Mouse (Mus musculus): ENCODE measurements around the gene Rcbtb2. TPM values are rescaled to one million over a fixed set of nuclear protein-coding genes. Genes with fewer than 3 reads are reported as not detected.
A peak's percentile ranks its signal among the peaks of the same experiment; 100 is the strongest.

Rcbtb2 gene
- total RNA-seq, 2 experiments from 2014 or later = 19.1 to 20.6 TPM

DNA sequence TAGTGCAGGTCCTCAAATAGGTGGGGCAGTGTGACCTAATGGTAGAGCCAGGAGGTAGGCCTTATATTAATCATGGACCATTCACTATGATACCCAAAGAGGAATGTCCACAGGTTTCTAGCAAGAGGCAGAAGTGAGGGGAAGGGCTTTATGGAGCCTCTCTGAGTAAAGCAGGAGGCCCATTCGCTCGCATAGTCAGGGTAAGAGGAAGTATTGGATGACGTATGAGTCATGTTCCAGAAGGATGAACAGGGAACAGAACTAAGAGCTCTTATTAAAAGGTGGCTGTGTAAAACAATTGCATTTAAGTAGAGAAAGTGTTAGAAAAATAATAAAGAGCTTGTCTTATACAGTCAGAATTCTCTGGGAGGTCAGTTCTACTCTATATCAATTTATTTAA lies 57.8 kb downstream of the Rcbtb2 start:
- Histone ChIP-seq H3K27ac (no peak overlapping the region), H3K4me3 (no peak overlapping the region)
- intact Hi-C loops (cut with DNase I) = no loop called here
- no peak for TF ChIP-seq CTCF (IDR thresholded peaks at IDR 0.05)
- no peak for DNase-seq (ENCODE audit: extremely low spot score in 1 of 2, low spot score in 2 of 2)

DNA sequence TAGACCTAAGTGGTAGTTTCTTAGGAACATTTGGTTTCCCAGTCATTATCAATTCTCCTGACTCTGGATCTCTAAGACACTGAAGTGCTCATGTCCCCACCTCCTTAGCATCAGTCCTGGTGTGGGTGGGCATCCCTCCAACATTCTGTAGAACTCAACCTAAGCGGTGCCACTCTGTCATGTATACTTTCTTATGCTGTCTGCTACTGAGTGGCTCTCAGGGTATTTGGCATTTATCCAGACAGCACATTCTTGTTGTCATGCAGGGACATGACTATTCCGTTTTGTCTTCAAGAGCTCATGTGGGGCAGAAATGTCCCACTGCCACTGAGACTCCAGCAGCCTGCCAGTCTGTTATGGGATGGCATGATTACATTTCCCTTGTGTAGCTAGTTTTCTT lies 58.3 kb downstream of the Rcbtb2 start:
- Histone ChIP-seq H3K4me3 (no peak overlapping the region), H3K27ac (no peak overlapping the region)
- intact Hi-C loops (cut with DNase I) = no loop called here
- DNase-seq (ENCODE audit: extremely low spot score in 1 of 2, low spot score in 2 of 2) = no peak
- TF ChIP-seq CTCF (IDR thresholded peaks at IDR 0.05) = no peak

DNA sequence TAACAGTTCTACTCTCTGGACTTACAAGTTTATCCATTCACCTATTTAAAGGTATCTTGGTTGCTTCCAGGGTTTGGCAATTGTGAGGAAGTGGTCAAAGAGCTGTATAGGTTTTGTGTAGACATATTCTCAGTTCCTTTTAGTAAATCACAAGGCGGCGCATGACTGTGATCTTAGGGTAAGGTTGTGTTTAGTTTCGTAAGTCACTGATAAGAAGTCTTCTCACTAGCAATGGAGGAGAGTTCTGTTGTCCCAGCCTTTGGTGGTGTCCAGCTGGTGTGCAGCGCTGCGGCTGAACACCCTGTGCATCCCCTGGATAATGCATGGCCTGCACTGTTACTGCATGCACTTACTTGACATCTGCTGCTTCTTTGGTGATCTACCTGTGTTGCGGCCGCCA lies 64.0 kb downstream of the Rcbtb2 start:
- no peak for DNase-seq (ENCODE audit: extremely low spot score in 1 of 2, low spot score in 2 of 2)
- Histone ChIP-seq H3K27ac (no peak overlapping the region), H3K4me3 (no peak overlapping the region)
- no peak for TF ChIP-seq CTCF (IDR thresholded peaks at IDR 0.05)
- intact Hi-C loops (cut with DNase I) = no loop called here

DNA sequence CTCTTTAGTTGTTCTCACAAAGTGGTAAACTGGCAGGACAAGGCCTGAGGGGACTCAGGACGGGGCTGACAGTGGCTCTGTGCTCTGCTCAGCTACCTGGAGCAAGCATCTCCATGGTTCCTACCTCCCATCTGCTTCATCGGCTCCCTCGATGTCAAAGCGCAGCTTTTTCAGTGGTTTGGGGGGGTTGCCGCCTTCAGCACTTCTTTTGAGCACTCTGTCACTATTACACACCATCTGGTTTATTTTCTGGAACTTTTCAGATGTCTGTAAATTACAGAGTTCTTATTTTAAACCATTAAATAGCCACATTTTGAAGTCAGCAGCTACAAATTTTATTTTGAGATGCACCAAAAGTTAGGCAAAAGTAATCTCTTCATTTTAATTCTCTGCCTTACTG lies 76.2 kb downstream of the Rcbtb2 start:
- no peak for TF ChIP-seq CTCF (IDR thresholded peaks at IDR 0.05)
- peak overlapping the region; percentile 55; the same call in 1 of the 2 replicates for H3K27ac ChIP-seq
- no peak overlapping the region for H3K4me3 ChIP-seq
- intact Hi-C loops (cut with DNase I) = no loop called here
- no peak for DNase-seq (ENCODE audit: extremely low spot score in 1 of 2, low spot score in 2 of 2)

DNA sequence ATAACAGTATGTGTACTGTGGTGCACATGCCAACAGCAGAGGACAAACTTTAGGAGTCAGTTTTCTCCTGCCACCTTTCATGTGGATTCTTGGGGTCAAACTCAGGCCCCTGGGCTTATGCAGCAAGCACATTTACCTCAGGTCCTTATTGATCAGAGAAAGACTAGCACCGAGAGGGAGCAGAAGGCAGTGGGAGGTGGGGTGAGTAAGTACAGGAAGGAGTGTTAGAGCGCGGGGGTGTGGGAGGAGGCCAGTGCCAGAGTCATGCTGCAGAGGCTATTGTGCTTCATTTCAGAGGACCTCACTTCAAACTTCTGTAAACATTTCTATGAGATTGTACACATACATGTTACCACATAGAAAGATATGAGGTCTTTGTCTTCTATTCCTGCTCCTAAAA lies 78.6 kb downstream of the Rcbtb2 start:
- Histone ChIP-seq H3K27ac (no peak overlapping the region), H3K4me3 (no peak overlapping the region)
- no peak for TF ChIP-seq CTCF (IDR thresholded peaks at IDR 0.05)
- intact Hi-C loops (cut with DNase I) = no loop called here
- DNase-seq (ENCODE audit: extremely low spot score in 1 of 2, low spot score in 2 of 2) = no peak

DNA sequence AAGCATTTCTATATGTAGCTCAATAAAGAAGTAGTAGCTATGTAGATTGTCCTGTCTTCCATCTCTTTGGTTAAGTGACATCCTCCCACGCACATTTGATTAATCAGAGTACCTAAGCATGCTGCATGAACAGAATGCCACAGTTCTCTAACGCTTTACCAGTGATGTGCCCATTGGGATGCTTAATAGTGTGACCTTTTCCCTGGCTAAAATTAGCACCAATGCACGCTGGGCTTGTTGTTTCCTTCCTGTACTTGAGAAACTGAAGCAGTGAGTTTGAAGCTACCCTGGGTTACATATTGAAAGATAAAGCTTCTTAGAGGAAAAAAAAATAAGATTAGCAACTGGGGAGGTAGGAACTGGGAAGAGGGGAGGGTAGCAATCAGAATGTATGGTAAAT lies 81.2 kb downstream of the Rcbtb2 start:
- H3K27ac ChIP-seq = no peak overlapping the region
- no peak overlapping the region for H3K4me3 ChIP-seq
- DNase-seq (ENCODE audit: extremely low spot score in 1 of 2, low spot score in 2 of 2) = no peak
- intact Hi-C loops (cut with DNase I) = no loop called here
- no peak for TF ChIP-seq CTCF (IDR thresholded peaks at IDR 0.05)

DNA sequence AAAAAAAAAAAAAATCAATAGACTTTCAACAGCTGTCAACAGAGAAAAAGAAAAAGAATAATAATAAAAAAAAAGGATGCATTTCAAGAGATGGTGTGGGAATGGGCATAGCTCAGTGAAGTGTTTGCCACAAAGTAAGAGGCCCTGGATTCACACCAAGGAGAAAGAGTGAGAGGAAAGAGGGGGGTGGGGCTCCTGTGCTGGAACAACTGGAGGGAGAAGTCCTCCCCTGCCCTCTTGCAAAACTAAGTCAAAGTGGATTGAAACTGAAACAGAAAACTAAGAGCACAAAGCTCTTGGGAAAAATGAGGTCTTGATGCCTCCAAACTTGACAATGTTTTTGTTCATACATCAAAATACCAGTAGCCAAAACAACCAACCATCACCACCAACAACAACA lies 86.4 kb downstream of the Rcbtb2 start:
- no peak for TF ChIP-seq CTCF (IDR thresholded peaks at IDR 0.05)
- DNase-seq (ENCODE audit: extremely low spot score in 1 of 2, low spot score in 2 of 2) = no peak
- no peak overlapping the region for H3K27ac ChIP-seq
- no peak overlapping the region for H3K4me3 ChIP-seq
- intact Hi-C loops (cut with DNase I) = no loop called here

DNA sequence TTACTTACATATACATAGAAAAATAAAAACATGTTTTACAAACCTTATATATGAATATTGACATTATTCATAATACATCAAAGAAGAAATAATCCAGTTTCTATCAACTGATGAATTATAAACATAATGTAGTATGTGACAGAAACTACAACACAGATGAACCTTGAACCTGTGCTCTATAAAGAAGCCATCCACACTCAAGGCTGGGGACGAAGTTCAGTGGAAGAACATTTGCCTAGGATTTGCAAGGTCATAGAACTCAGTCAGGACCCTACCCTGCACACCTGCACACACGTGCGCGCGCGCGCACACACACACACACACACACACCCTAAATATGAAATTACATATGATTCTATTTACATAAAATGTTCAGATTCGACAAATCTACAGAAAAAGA lies 87.4 kb downstream of the Rcbtb2 start:
- DNase-seq (ENCODE audit: extremely low spot score in 1 of 2, low spot score in 2 of 2) = no peak
- no peak for TF ChIP-seq CTCF (IDR thresholded peaks at IDR 0.05)
- H3K27ac ChIP-seq = no peak overlapping the region
- H3K4me3 ChIP-seq = no peak overlapping the region
- intact Hi-C loops (cut with DNase I) = no loop called here

DNA sequence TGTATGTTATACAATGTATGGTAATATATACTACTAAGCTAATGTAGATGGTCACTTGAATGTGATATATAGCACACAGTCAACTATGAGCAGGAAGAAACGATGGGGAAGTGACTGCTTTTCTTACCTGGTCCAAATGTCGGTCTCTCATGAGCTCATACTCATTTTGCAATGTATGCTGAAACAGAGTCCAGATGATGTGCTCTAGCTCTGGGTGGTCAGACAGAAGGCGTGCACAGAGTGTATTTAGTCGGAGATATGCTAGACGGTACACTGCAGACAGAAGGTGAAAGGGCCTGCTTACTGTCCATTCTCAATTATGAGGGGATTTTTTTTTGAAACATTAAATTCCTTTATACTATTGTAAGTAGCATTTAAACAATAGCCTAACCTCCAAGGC lies 88.6 kb downstream of the Rcbtb2 start:
- Histone ChIP-seq H3K27ac (no peak overlapping the region), H3K4me3 (no peak overlapping the region)
- no peak for TF ChIP-seq CTCF (IDR thresholded peaks at IDR 0.05)
- intact Hi-C loops (cut with DNase I) = no loop called here
- DNase-seq (ENCODE audit: extremely low spot score in 1 of 2, low spot score in 2 of 2) = no peak

DNA sequence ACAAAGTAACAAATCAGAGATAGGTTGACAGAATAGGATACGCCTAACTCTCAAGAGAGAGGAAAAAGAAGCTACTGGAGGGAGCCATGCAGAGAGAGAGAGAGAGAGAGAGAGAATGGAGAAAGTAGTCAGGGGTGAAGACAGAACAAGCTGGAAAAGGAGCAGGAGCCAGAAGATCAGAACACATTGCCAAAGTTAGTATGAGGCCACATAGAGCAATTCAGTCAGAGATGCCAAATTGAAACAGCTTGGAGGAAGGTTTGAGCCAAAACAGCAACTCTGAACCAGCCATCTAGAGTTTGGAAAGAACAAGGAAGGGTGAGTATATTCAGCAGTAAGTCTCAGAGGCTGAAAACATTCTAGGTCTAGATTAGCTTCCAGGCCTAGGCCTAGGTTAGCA lies 94.2 kb downstream of the Rcbtb2 start:
- no peak for TF ChIP-seq CTCF (IDR thresholded peaks at IDR 0.05)
- intact Hi-C loops (cut with DNase I) = no loop called here
- Histone ChIP-seq H3K27ac (no peak overlapping the region), H3K4me3 (no peak overlapping the region)
- no peak for DNase-seq (ENCODE audit: extremely low spot score in 1 of 2, low spot score in 2 of 2)

DNA sequence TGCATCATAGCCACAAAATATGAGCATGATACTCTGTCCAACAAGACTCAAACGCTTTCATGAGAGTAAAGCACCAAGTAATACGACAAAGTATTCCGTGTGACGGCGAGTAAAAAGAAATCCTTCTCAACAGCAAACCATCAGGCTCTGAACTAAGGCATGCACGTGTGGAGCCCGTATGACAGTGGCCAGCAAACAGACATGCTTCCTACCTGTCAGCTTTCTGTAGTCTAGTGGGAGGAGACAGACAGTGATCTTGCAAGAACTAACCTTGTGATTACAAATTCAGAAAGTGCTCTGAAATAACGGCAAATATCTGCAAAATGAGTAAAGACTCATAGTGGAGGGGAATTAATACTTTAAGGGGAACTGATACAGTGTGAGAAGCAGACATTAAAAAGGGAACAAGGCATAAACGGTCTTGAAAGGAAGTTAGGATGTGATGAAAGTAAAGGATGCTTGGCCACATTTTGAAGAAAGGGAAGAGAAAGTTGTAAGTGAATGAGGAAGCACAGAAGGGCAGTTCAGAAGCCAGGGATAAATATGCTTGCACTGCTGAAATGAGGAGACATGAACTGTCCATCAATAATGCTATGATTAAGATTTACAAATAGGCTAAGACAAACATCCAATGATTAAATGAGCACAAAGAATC lies 99.6 kb downstream of the Rcbtb2 start:
- H3K4me3 ChIP-seq = no peak overlapping the region
- no peak for DNase-seq (ENCODE audit: extremely low spot score in 1 of 2, low spot score in 2 of 2)
- TF ChIP-seq CTCF (IDR thresholded peaks at IDR 0.05) = no peak
- intact Hi-C loops (cut with DNase I) = no loop called here
- no peak overlapping the region for H3K27ac ChIP-seq

DNA sequence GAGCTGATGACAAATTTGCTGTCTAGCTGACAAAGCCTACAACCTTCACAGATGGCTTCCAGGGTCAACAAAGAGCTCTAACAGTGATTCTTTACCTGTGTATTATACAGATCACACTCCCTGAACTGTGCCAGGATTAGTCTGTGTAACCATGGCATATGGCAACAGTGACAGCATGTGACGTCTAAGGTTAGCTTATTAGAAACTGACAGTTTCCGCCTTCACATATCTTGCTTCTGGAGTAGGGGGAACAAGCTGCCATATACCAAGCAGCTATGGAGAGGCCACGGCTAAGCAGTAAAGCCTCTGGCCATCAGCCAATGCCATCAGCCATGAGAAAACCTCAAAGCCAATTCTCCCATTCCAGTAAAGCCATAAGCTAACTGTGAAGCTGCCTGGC lies 103.5 kb downstream of the Rcbtb2 start:
- no peak for TF ChIP-seq CTCF (IDR thresholded peaks at IDR 0.05)
- no peak overlapping the region for H3K4me3 ChIP-seq
- intact Hi-C loops (cut with DNase I) = no loop called here
- DNase-seq (ENCODE audit: extremely low spot score in 1 of 2, low spot score in 2 of 2) = no peak
- no peak overlapping the region for H3K27ac ChIP-seq

DNA sequence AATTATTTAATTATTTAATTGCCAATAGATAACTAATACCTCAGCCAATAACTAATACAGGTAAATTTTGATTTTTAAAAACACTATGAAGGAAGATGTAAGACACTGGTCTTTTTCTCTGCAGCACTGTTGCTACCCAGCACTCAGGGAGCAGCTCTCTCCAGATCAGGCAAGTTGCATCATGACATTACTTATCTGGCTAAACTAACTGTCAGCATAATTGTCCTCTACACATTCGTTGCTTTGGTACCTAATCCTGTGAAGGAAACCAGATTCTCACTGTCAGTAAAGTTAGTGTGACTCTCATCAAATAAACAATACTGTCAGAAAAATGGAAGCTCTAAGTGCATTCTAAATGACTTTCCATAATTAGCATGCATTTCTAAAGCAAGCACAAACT lies 104.0 kb downstream of the Rcbtb2 start:
- no peak for DNase-seq (ENCODE audit: extremely low spot score in 1 of 2, low spot score in 2 of 2)
- H3K27ac ChIP-seq = peak overlapping the region; percentile 0
- intact Hi-C loops (cut with DNase I) = no loop called here
- TF ChIP-seq CTCF (IDR thresholded peaks at IDR 0.05) = no peak
- no peak overlapping the region for H3K4me3 ChIP-seq
